Mouse (Mus musculus) B cell, adult 62 days (primary cell): ENCODE data around the gene Slc44a1. TPM values are rescaled to one million over a fixed set of nuclear protein-coding genes. Genes with fewer than 3 reads are reported as not detected.

Experiments used
- total RNA-seq: library from RNA; stranded (reverse); gene quantifications from 4 replicates; pipeline ENCODE4 v1.2.4, GENCODE M21; 2023

Gene Slc44a1
- 17.3 to 24.4 TPM (median 20.5 TPM) in 4 replicates for total RNA-seq

DNA sequence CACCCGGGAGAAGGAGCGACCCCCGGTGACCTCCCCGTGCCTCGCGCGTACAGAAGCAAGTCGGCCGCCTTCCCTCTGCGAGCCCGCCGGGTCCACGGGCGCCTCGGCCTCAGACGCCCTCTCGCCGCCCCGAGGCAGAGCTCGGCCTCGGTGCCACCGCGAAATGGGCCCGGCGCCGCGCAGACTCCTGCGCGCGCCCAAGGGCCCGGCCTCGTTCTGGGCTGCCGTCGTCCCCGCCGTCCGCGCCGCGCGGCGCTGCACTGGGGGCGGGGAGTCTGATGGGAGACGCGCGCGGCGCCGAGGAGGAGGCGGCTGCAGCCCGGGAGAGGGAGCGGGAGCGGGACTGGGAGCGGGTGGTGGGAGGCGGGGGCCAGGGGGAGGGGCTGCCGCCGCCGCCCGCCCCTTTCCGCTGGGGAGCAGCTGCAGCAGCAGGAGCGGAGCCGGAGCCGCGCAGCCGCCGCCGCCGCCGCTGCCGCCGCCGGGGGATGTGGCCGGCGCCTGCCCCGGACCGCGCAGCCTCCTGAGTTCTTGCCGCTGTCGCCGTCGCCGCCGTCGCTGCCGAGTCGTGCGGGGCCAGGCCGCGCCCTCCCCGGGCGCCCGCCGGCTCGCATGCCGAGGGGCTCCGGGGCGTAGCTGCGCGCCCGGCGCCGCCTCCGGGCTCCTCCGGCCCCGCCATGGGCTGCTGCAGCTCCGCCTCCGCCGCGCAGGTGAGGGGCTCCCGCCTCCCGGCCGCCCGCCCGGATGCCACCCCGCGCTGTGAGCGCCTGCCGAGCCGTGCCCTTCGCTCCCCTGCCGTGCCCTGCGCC, at the start of gene Slc44a1:
Gene Slc44a1 (plus strand): TSS at position 404 of the 806 bp plus-strand sequence.

DNA sequence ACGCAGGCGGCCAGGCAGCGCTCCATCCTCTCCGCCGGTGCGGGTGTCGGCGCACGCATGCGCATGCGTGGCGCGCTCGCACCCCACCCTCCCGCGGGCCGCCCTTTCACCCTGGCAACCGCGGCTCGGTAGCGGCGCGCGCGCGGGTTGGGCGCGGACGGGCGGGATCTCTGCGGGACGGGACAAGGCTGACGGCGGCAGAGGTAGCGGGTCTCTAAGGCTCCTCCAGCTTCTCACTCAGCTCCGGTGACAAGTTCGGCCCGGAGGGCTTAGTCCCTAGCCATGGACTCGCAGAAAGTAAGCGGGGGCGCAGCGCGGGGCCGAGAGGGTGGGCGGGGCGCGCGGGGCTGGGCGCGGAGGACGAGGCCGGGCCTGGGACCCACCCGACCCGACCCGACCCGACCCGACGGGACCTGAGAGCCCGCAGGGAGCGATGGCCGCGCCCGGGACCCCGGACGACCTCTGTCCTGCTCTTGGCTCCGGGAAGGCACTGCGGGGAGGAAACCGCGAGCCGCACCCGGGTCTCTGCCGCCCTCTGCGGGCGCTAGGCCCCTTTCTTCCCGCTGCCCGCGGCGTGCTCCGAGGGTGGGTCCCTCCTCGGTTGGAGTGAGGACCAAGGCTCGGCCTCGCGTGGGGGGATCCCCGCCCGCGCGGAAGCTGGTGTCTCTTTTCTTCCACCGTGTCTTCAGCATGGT, 191.2 kb downstream of the Slc44a1 start, which contains the start of gene Fsd1l:
Gene Fsd1l (plus strand): TSS at position 156 of the 695 bp plus-strand sequence.

Other genes with a start within 250 kb of the Slc44a1 start
- not detected in 4 replicates for gene Fsd1l, start 191.1 kb downstream of the Slc44a1 start, total RNA-seq